Mouse (Mus musculus): ENCODE measurements around the gene Msi2. TPM values are rescaled to one million over a fixed set of nuclear protein-coding genes. Genes with fewer than 3 reads are reported as not detected.

The Msi2 gene
- total RNA-seq, 1 experiment from 2014 or later, result 72.0 TPM

- ATAC-seq (replicated peaks; ENCODE audit: insufficient number of reproducible peaks, low FRiP score, low TSS enrichment, poor library complexity, severe bottlenecking), result no peak
Measured at GRCm38 (mm10) chr11:88625063-88625462, 93.2 kb downstream of the Msi2 start.

GRCm38 (mm10) chr11:88624627-88625026, 93.7 kb downstream of the Msi2 start:
- ATAC-seq (replicated peaks; ENCODE audit: insufficient number of reproducible peaks, low FRiP score, low TSS enrichment, poor library complexity, severe bottlenecking), result no peak

GRCm38 (mm10) chr11:88623671-88624070, 94.6 kb downstream of the Msi2 start:
- no peak for ATAC-seq (replicated peaks; ENCODE audit: insufficient number of reproducible peaks, low FRiP score, low TSS enrichment, poor library complexity, severe bottlenecking)

GRCm38 (mm10) chr11:88622496-88622895, 95.8 kb downstream of the Msi2 start:
- ATAC-seq (replicated peaks; ENCODE audit: insufficient number of reproducible peaks, low FRiP score, low TSS enrichment, poor library complexity, severe bottlenecking), result no peak

- ATAC-seq (replicated peaks; ENCODE audit: insufficient number of reproducible peaks, low FRiP score, low TSS enrichment, poor library complexity, severe bottlenecking), result no peak
Measured at GRCm38 (mm10) chr11:88621789-88622188, 96.5 kb downstream of the Msi2 start.

GRCm38 (mm10) chr11:88620158-88620973, 97.9 kb downstream of the Msi2 start:
- no peak for ATAC-seq (replicated peaks; ENCODE audit: insufficient number of reproducible peaks, low FRiP score, low TSS enrichment, poor library complexity, severe bottlenecking)

- ATAC-seq (replicated peaks; ENCODE audit: insufficient number of reproducible peaks, low FRiP score, low TSS enrichment, poor library complexity, severe bottlenecking), result 0 out of 2 replicates have a peak, but pooled peaks have one; percentile 36
Measured at GRCm38 (mm10) chr11:88619468-88620157, 98.7 kb downstream of the Msi2 start.

GRCm38 (mm10) chr11:88618732-88619309, 99.5 kb downstream of the Msi2 start:
- peak; percentile 53 for ATAC-seq (replicated peaks; ENCODE audit: insufficient number of reproducible peaks, low FRiP score, low TSS enrichment, poor library complexity, severe bottlenecking)

- ATAC-seq (replicated peaks; ENCODE audit: insufficient number of reproducible peaks, low FRiP score, low TSS enrichment, poor library complexity, severe bottlenecking), result no peak
Measured at GRCm38 (mm10) chr11:88618005-88618501, 100.3 kb downstream of the Msi2 start.

GRCm38 (mm10) chr11:88617380-88617779, 100.9 kb downstream of the Msi2 start:
- ATAC-seq (replicated peaks; ENCODE audit: insufficient number of reproducible peaks, low FRiP score, low TSS enrichment, poor library complexity, severe bottlenecking), result no peak

- no peak for ATAC-seq (replicated peaks; ENCODE audit: insufficient number of reproducible peaks, low FRiP score, low TSS enrichment, poor library complexity, severe bottlenecking)
Measured at GRCm38 (mm10) chr11:88614527-88615305, 103.6 kb downstream of the Msi2 start.

GRCm38 (mm10) chr11:88613771-88614526, 104.4 kb downstream of the Msi2 start:
- peak; percentile 63 for ATAC-seq (replicated peaks; ENCODE audit: insufficient number of reproducible peaks, low FRiP score, low TSS enrichment, poor library complexity, severe bottlenecking)

- ATAC-seq (replicated peaks; ENCODE audit: insufficient number of reproducible peaks, low FRiP score, low TSS enrichment, poor library complexity, severe bottlenecking), result no peak
Measured at GRCm38 (mm10) chr11:88613008-88613407, 105.3 kb downstream of the Msi2 start.

GRCm38 (mm10) chr11:88612141-88612540, 106.2 kb downstream of the Msi2 start:
- ATAC-seq (replicated peaks; ENCODE audit: insufficient number of reproducible peaks, low FRiP score, low TSS enrichment, poor library complexity, severe bottlenecking), result no peak

GRCm38 (mm10) chr11:88610809-88611208, 107.5 kb downstream of the Msi2 start:
- ATAC-seq (replicated peaks; ENCODE audit: insufficient number of reproducible peaks, low FRiP score, low TSS enrichment, poor library complexity, severe bottlenecking), result no peak

- no peak for ATAC-seq (replicated peaks; ENCODE audit: insufficient number of reproducible peaks, low FRiP score, low TSS enrichment, poor library complexity, severe bottlenecking)
Measured at GRCm38 (mm10) chr11:88610112-88610511, 108.2 kb downstream of the Msi2 start.

GRCm38 (mm10) chr11:88608584-88608983, 109.7 kb downstream of the Msi2 start:
- ATAC-seq (replicated peaks; ENCODE audit: insufficient number of reproducible peaks, low FRiP score, low TSS enrichment, poor library complexity, severe bottlenecking), result no peak

- ATAC-seq (replicated peaks; ENCODE audit: insufficient number of reproducible peaks, low FRiP score, low TSS enrichment, poor library complexity, severe bottlenecking), result no peak
Measured at GRCm38 (mm10) chr11:88607725-88608383, 110.5 kb downstream of the Msi2 start.

All from monocyte, adult 5-6 weeks (primary cell).